ENCODE assay signal across 15 mouse cellular contexts in genomic region chr10:30756064-30756463, GRCm38 (mm10).
"Had no signal": no experiment of that assay in that cellular context is flagged by ENCODE, and none has a peak within 500 bp of the region (broad histone marks: within the 10 kb centered on the region; RNA-seq: fewer than 3 reads in every experiment).

No protein-coding gene starts in this region.

- H3K4me3 ChIP-seq: limb, embryonic 15.5 days; midbrain, embryonic 10.5 days; myocyte; neural tube, embryonic 13.5 days; neural tube, embryonic 15.5 days; stomach, embryonic 15.5 days had no signal

- H3K27ac ChIP-seq: limb, embryonic 15.5 days; midbrain, embryonic 10.5 days; neural tube, embryonic 13.5 days; neural tube, embryonic 15.5 days; stomach, embryonic 15.5 days; stomach, postnatal 0 days had no signal

- H3K9ac ChIP-seq: limb, embryonic 15.5 days; lung, embryonic 14.5 days; neural tube, embryonic 13.5 days; neural tube, embryonic 15.5 days; stomach, embryonic 15.5 days had no signal

- H3K36me3 ChIP-seq: limb, embryonic 15.5 days; midbrain, embryonic 10.5 days; neural tube, embryonic 13.5 days; stomach, embryonic 15.5 days had no signal

- H3K27me3 ChIP-seq: limb, embryonic 15.5 days; neural tube, embryonic 13.5 days; neural tube, embryonic 15.5 days; stomach, embryonic 15.5 days had no signal

- H3K4me1 ChIP-seq: limb, embryonic 15.5 days; midbrain, embryonic 10.5 days; stomach, embryonic 15.5 days had no signal

- H3K9me3 ChIP-seq: limb, embryonic 15.5 days; midbrain, embryonic 10.5 days; neural tube, embryonic 13.5 days; neural tube, embryonic 15.5 days; stomach, embryonic 15.5 days had no signal

- DNase-seq: lung, postnatal 4 days; midbrain, embryonic 14.5 days; right cerebral cortex, postnatal 14 days; thymus, adult 2 months; thymus, postnatal 25 days; thymus, postnatal 4 days had no signal

- H3K4me2 ChIP-seq: limb, embryonic 15.5 days; lung, embryonic 14.5 days; neural tube, embryonic 13.5 days; neural tube, embryonic 15.5 days; stomach, embryonic 15.5 days had no signal

- ATAC-seq: midbrain, embryonic 16.5 days had no signal
